Mouse (Mus musculus) stomach, postnatal 0 days (tissue): ENCODE measurements around the gene Stpg3. TPM values are rescaled to one million over a fixed set of nuclear protein-coding genes. Genes with fewer than 3 reads are reported as not detected.
A peak's percentile ranks its signal among the peaks of the same experiment; 100 is the strongest.

Experiments
- ATAC-seq: fragments of 200-750 bp; cut with Nextera tagmentation; 2 replicates; pipeline ENCODE4 v1.8.0; 2017; ENCODE audit not compliant: low FRiP score, low TSS enrichment
- DNase-seq: peaks from one replicate; pipeline ENCODE4 v3.0.0-alpha.2; 2016; ENCODE audit warnings: low spot score
- H3K27ac ChIP-seq: fragments of 300-500 bp; sonication (generic); replicated peaks from 2 replicates; pipeline ENCODE4 v1.5.1; 2014; ENCODE audit warnings: mild to moderate bottlenecking, control low read depth
- H3K27me3 ChIP-seq: fragments of 300-500 bp; sonication (generic); 2 replicates; pipeline ENCODE4 v1.6.1; 2014; ENCODE audit warnings: low read length; ENCODE audit not compliant: control insufficient read depth, insufficient read depth
- H3K36me3 ChIP-seq: fragments of 300-500 bp; sonication (generic); 2 replicates; pipeline ENCODE4 v1.6.1; 2014; ENCODE audit warnings: low read length, mixed read lengths; ENCODE audit not compliant: control insufficient read depth, insufficient read depth
- H3K4me1 ChIP-seq: fragments of 300-500 bp; sonication (generic); replicated peaks from 2 replicates; pipeline ENCODE4 v1.6.1; 2014; ENCODE audit warnings: antibody characterized with exemption; ENCODE audit not compliant: control insufficient read depth, insufficient read depth
- H3K4me2 ChIP-seq: fragments of 300-500 bp; sonication (generic); replicated peaks from 2 replicates; pipeline ENCODE4 v1.6.1; 2014; ENCODE audit warnings: low read depth, mild to moderate bottlenecking, control low read depth, moderate library complexity
- H3K4me3 ChIP-seq: fragments of 300-500 bp; sonication (generic); 2 replicates; pipeline ENCODE4 v1.5.1; 2014; ENCODE audit warnings: low read depth, low read length, control low read depth
- H3K9ac ChIP-seq: fragments of 300-500 bp; sonication (generic); 2 replicates; pipeline ENCODE4 v1.6.1; 2014; ENCODE audit warnings: mild to moderate bottlenecking, low read length, control low read depth, mixed read lengths
- H3K9me3 ChIP-seq: fragments of 300-500 bp; sonication (generic); 2 replicates; pipeline ENCODE4 v1.6.1; 2016; ENCODE audit warnings: low read length; ENCODE audit not compliant: control insufficient read depth
- CTCF ChIP-seq: IDR thresholded peaks from 2 replicates; pipeline ENCODE4 v1.5.1; 2016; ENCODE audit warnings: antibody characterized with exemption, low read depth, mild to moderate bottlenecking, moderate library complexity
- EP300 ChIP-seq: optimal IDR thresholded peaks from 2 replicates; pipeline ENCODE3; 2016; ENCODE audit warnings: antibody characterized with exemption
- WGBS: fragments of 180-500 bp; shearing (Covaris S2); extraction: QIAGEN DNeasy Blood & Tissue Kit; methylation state at CpG from one replicate; pipeline ENCODE4 v1.1.7; 2014; 5-methylcytosine and 5-hydroxymethylcytosine counted together
- polyA plus RNA-seq: library from polyadenylated mRNA; unstranded; fragments of >200 nt; fragmentation: Nextera tagmentation; extraction: Ambion mirVana; gene quantifications from 2 replicates; pipeline ENCODE4 v1.2.1, GENCODE M21; 2015

Gene Stpg3
- polyA plus RNA-seq, 1 experiment from 2014 or later = not detected

- Histone ChIP-seq H3K4me1 (peaks cover 4% of the 10 kb centered on the region; the same call in 1 of the 2 replicates), H3K4me2 (0 out of 2 replicates have a peak overlapping the region, but pooled peaks have one; percentile 20), H3K9ac (no peak overlapping the region), H3K9me3 (no peaks in the 10 kb centered on the region), H3K36me3 (no peaks in the 10 kb centered on the region), H3K27ac (peak overlapping the region; percentile 82), H3K4me3 (no peak overlapping the region), H3K27me3 (no peaks in the 10 kb centered on the region)
- peak; percentile 88 for DNase-seq
- WGBS = under 1% methylated on average over 6 of the region's 6 CpGs
- ATAC-seq = peak; percentile 82
- TF ChIP-seq CTCF (peak; percentile 99), EP300 (no peak)
These were observed 21.1 kb downstream of the Stpg3 start for GRCm38 (mm10) chr2:25193330-25193770.

GRCm38 (mm10) chr2:25187841-25188240, 26.6 kb downstream of the Stpg3 start:
- no peaks in the 10 kb centered on the region for H3K36me3 ChIP-seq
- no peak for ATAC-seq
- DNase-seq = no peak
- no peak overlapping the region for H3K9ac ChIP-seq
- H3K4me1 ChIP-seq = peaks cover 3% of the 10 kb centered on the region; the same call in 1 of the 2 replicates
- H3K27me3 ChIP-seq = no peaks in the 10 kb centered on the region
- no peak overlapping the region for H3K4me2 ChIP-seq
- H3K4me3 ChIP-seq = no peak overlapping the region
- no peaks in the 10 kb centered on the region for H3K9me3 ChIP-seq
- WGBS = 87% methylated on average over 6 of the region's 6 CpGs
- TF ChIP-seq EP300 (no peak), CTCF (no peak)
- H3K27ac ChIP-seq = no peak overlapping the region

GRCm38 (mm10) chr2:25186575-25186930, 27.9 kb downstream of the Stpg3 start:
- 42% methylated on average over 5 of the region's 5 CpGs for WGBS
- H3K4me3 ChIP-seq = peak overlapping the region; percentile 45
- no peak for TF ChIP-seq EP300
- TF ChIP-seq CTCF = no peak
- H3K4me1 ChIP-seq = peaks cover 3% of the 10 kb centered on the region; the same call in 1 of the 2 replicates
- ATAC-seq (no peak; the same call in 1 of the 2 replicates), DNase-seq (no peak)
- H3K9me3 ChIP-seq = no peaks in the 10 kb centered on the region
- H3K4me2 ChIP-seq = peak overlapping the region; percentile 81
- H3K9ac ChIP-seq = no peak overlapping the region
- no peaks in the 10 kb centered on the region for H3K36me3 ChIP-seq
- no peak overlapping the region for H3K27ac ChIP-seq
- H3K27me3 ChIP-seq = no peaks in the 10 kb centered on the region

- Histone ChIP-seq H3K4me2 (peak overlapping the region; percentile 81), H3K9ac (peak overlapping the region; percentile 54), H3K27me3 (no peaks in the 10 kb centered on the region), H3K9me3 (no peaks in the 10 kb centered on the region), H3K4me3 (peak overlapping the region; percentile 45), H3K36me3 (no peaks in the 10 kb centered on the region), H3K27ac (peak overlapping the region; percentile 65), H3K4me1 (peaks cover 3% of the 10 kb centered on the region; the same call in 1 of the 2 replicates)
- ATAC-seq (peak; percentile 41), DNase-seq (peak; percentile 86)
- TF ChIP-seq CTCF = peak; percentile 72
- no peak for TF ChIP-seq EP300
- WGBS = 2% methylated on average over 63 of the region's 64 CpGs
These were observed 28.5 kb downstream of the Stpg3 start for GRCm38 (mm10) chr2:25185625-25186574.

GRCm38 (mm10) chr2:25184496-25184895, 29.9 kb downstream of the Stpg3 start:
- no peak for TF ChIP-seq EP300
- no peak for TF ChIP-seq CTCF
- no peaks in the 10 kb centered on the region for H3K27me3 ChIP-seq
- no peak for DNase-seq
- WGBS = 95% methylated on average over 7 of the region's 7 CpGs
- no peaks in the 10 kb centered on the region for H3K36me3 ChIP-seq
- H3K4me3 ChIP-seq = no peak overlapping the region
- H3K9me3 ChIP-seq = no peaks in the 10 kb centered on the region
- H3K9ac ChIP-seq = no peak overlapping the region
- ATAC-seq = no peak
- H3K4me1 ChIP-seq = peaks cover 3% of the 10 kb centered on the region; the same call in 1 of the 2 replicates
- H3K27ac ChIP-seq = no peak overlapping the region
- no peak overlapping the region for H3K4me2 ChIP-seq

GRCm38 (mm10) chr2:25183336-25183735, 31.1 kb downstream of the Stpg3 start:
- no peak overlapping the region for H3K4me3 ChIP-seq
- no peaks in the 10 kb centered on the region for H3K27me3 ChIP-seq
- no peaks in the 10 kb centered on the region for H3K9me3 ChIP-seq
- 76% methylated on average over 2 of the region's 2 CpGs for WGBS
- peak overlapping the region; percentile 42; the same call in 1 of the 2 replicates for H3K4me2 ChIP-seq
- H3K36me3 ChIP-seq = no peaks in the 10 kb centered on the region
- ATAC-seq (no peak), DNase-seq (no peak)
- no peak overlapping the region for H3K27ac ChIP-seq
- no peak overlapping the region for H3K9ac ChIP-seq
- TF ChIP-seq CTCF (no peak), EP300 (no peak)
- peaks cover 3% of the 10 kb centered on the region; the same call in 1 of the 2 replicates for H3K4me1 ChIP-seq
